Mouse (Mus musculus) NIH3T3 (cell line): ENCODE data around the gene Meaf6.

Experiments
- DNase-seq: peaks from one replicate; pipeline ENCODE4 v3.0.0-alpha.2; 2012; ENCODE audit warnings: low read depth

Gene Meaf6

GRCm38 (mm10) chr4:125144627-125145026 is 59.7 kb downstream of the Meaf6 start:
- DNase-seq, result no peak

DNA sequence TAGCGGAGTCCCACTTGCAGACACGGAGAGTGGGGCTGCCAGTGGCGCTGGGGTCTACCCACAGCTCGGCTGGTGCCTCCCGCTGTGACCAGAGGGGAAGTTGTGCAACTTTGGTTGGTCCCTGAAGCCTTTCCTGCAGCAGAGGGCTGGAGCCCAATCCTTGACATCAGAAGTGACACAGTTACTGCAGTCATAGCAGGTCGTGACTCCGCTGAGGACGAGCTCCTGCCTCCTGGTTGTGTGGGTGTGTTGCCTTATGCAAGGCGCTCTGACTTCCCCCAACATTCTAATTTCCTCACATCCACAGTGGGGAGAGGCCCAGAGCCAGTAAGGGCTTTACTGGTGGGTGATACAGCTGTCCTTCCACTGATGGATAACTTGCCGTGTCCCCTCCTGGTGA is 60.3 kb downstream of the Meaf6 start:
- DNase-seq, result no peak

- DNase-seq, result no peak
Observed at GRCm38 (mm10) chr4:125147970-125148369, 63.0 kb downstream of the Meaf6 start.

GRCm38 (mm10) chr4:125149460-125149859 is 64.5 kb downstream of the Meaf6 start:
- DNase-seq, result no peak

- no peak for DNase-seq
Observed at GRCm38 (mm10) chr4:125152469-125152868, 67.5 kb downstream of the Meaf6 start.

DNA sequence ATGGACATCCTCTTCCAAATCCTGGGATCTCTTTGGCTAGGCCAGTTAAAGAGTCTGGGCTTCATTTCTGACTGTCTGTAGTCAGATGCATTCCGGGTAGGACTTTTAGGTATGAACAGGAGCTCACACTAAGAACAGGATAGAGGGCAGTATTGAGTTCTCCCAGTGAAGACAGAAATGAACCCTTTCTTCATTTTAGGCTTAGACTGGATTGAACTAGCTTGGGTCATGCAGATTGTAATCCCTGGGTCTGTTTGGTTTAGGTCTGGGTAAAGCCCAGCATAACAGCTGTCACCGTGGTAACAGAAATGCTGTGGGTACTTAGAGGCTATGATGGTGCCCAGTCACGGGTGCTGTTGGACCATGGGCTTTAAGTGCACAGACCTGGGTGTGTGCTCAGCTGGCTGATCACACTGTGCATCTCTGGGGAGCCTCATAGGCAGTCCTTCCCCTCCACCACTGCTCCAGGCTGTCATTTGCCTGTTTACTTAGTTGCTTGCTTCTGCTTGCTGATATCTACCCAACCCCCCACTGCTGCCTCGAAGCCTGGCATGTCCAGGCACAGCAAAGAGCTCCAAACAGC is 68.8 kb downstream of the Meaf6 start:
- no peak for DNase-seq

GRCm38 (mm10) chr4:125155646-125156045 is 70.7 kb downstream of the Meaf6 start:
- no peak for DNase-seq

DNA sequence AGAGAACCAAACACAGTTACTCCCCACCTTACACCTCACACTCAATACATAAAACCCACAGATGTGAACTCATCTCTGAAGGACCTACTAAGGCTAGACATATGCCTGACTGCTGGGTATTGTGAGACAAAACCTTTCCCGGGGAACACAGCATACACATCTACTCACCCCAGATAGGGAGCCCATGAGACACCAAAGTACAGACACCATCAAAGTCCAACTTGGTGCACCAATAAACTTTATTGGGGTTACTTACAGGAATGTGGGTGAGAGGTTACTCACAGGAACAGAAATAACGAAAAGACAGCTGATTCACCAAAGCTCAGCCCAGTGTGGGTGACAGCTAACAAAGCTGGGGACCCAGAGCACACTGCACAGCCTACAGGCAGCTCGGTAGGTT is 72.4 kb downstream of the Meaf6 start:
- no peak for DNase-seq

- DNase-seq, result no peak
Observed at GRCm38 (mm10) chr4:125158081-125158480, 73.1 kb downstream of the Meaf6 start.

GRCm38 (mm10) chr4:125158581-125159317 is 73.8 kb downstream of the Meaf6 start:
- no peak for DNase-seq

- peak; percentile 93 for DNase-seq
Observed at GRCm38 (mm10) chr4:125160320-125160950, 75.5 kb downstream of the Meaf6 start.

DNA sequence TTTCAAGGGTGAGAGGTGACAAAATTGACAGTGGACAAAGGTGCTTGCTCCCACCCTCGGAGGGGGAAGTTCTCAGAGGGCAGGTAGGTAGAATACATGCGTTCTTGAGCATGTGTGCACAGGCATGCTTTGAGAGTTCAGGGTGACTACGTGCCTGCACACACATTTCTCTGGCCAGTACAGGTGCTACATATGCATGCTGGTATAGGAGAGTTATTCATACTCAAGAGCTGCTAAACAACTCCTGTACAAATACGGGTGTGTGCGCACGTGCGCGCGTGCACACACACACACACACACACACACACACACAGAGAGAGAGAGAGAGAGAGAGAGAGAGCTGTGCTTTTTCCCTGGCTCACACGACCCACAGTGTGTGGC is 76.0 kb downstream of the Meaf6 start:
- no peak for DNase-seq

DNA sequence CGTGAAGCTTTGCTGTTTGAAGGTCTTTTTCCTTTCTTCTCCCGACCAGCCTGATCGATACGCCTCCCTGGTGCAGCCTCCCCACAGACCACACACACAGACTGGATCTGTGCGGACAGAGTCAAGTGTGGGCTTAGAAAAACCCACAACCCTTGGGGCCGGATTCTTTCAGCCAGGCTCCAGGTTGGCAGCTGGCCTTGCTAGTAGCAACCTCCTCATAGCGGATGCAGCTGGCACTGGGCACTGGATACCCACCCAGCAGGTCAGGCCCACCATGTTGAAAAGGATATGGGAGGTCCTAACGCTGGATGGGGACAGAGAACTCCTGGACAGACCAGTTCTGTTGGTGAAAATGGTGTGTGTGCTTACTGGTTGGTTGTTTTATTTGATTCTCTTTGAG is 76.5 kb downstream of the Meaf6 start:
- no peak for DNase-seq

GRCm38 (mm10) chr4:125162701-125163100 is 77.8 kb downstream of the Meaf6 start:
- DNase-seq, result no peak
